9 mouse cellular contexts compared by ENCODE assay signal in the genomic region with DNA sequence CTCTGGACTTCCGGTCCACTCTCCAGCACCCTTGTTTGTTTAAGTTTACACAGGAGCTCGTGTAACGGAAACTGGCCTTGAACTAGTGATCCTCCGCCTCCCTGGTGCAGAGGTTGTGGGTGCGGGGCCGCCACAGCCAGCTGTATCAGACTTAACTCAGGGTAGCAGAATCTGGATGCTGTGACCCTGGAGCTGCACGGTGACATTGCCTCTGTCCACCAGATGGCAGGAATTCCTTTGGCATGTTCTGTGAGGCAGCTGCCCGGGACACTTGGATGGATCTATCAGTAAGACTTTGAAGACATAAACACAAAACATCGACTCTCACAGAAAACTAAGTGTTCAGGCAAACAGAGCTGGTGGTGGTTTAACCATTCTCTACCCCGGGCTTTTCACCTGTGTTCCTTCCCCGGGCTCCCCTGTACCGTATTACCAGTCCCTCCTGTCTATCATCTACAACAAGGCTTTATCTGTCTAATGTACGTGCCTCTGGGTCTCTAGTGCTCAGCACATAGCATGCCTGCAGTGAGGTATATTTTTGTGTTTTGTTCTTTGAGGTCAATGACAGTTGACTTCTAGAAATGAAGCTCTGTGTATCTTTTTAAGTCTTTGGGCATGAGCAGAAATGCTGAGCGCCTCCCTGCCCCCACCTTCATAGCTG. TPM values are rescaled to one million over a fixed set of nuclear protein-coding genes. Genes with fewer than 3 reads are reported as not detected.
DNase-seq lines count a peak whose midpoint lies in the region; ATAC-seq and TF ChIP-seq lines count a peak whose summit lies in the region.
"Had no signal": no experiment of that assay in that cellular context is flagged by ENCODE, and none has a peak within 500 bp of the region (broad histone marks: within the 10 kb centered on the region; RNA-seq: fewer than 3 reads in every experiment).

No protein-coding gene starts in this region.

- CTCF ChIA-PET in Patski (lab: Charles Lee), result interaction anchor here (1.0 to 2.5 kb wide), 23 partner anchors 9 to 523 kb away, joined by 3 to 40 read pairs (median 4); partner anchors contain the start of gene Tgfbr3

- 20% methylated on average over 14 of the region's 14 CpGs for WGBS in heart, adult 2 months
- WGBS in kidney, adult 2 months, result 29% methylated on average over 14 of the region's 14 CpGs
- WGBS in midbrain, embryonic 16.5 days, result 45% methylated on average over 14 of the region's 14 CpGs

- TF ChIP-seq EP300 in heart, adult 2 months (IDR thresholded peaks at IDR 0.05; ENCODE audit: insufficient read depth, low read depth, low read length), result peak; percentile 66; the same call in 1 of the 2 replicates

- POLR2A ChIA-PET in Patski (lab: Charles Lee), result interaction anchor here (0.6 kb wide), 1 partner anchor 12 kb away, joined by 3 read pairs; no protein-coding TSS in a partner anchor

- DNase-seq in 416B (ENCODE audit: low read depth) (peak; percentile 85), Patski (ENCODE audit: low read depth, low spot score) (no peak), liver (peak; percentile 59)
- DNase-seq in heart, adult 2 months, result peak; percentile 67 to 70
- DNase-seq in kidney, adult 2 months, result peak; percentile 63

- no peaks in the 10 kb centered on the region for H3K27me3 ChIP-seq in Patski
- no peaks in the 10 kb centered on the region for H3K27me3 ChIP-seq in heart, adult 2 months (ENCODE audit: control insufficient read depth, insufficient read depth, low read length)
- H3K27me3 ChIP-seq in kidney, adult 2 months (replicated peaks; ENCODE audit: control insufficient read depth, insufficient read depth, low read length), result no peaks in the 10 kb centered on the region
- H3K27me3 ChIP-seq in midbrain, embryonic 16.5 days (ENCODE audit: control insufficient read depth, insufficient read depth, low read depth, low read length), result no peaks in the 10 kb centered on the region; the same call in 1 of the 2 replicates
- no peaks in the 10 kb centered on the region for H3K27me3 ChIP-seq in testis, adult 2 months (ENCODE audit: control insufficient read depth, insufficient read depth, low read length)

- H3K79me2 ChIP-seq in heart, adult 2 months (replicated peaks; ENCODE audit: control insufficient read depth, insufficient read depth, low read length), result no peaks in the 10 kb centered on the region

- no peak for TF ChIP-seq POLR2A in heart, adult 2 months (IDR thresholded peaks at IDR 0.05; ENCODE audit: insufficient read depth, low read depth, low read length)
- no peak for TF ChIP-seq POLR2A in kidney, adult 2 months (IDR thresholded peaks at IDR 0.05; ENCODE audit: low read depth, low read length)
- TF ChIP-seq POLR2A in testis, adult 2 months (IDR thresholded peaks at IDR 0.05; ENCODE audit: control insufficient read depth, low read depth, low read length), result no peak

- no peak overlapping the region for H3K9ac ChIP-seq in heart, adult 2 months (ENCODE audit: low read depth, low read length)
- H3K9ac ChIP-seq in midbrain, embryonic 16.5 days (ENCODE audit: low read depth, low read length), result no peak overlapping the region

- ATAC-seq in Patski, result peak; percentile 52
- peak; percentile 85 for ATAC-seq in common myeloid progenitor, adult 5-6 weeks (replicated peaks; ENCODE audit: low read depth, poor library complexity, severe bottlenecking)
- ATAC-seq in midbrain, embryonic 16.5 days, result peak; percentile 76; the same call in 1 of the 2 replicates

- H3K4me3 ChIP-seq in heart, adult 2 months, result no peak overlapping the region
- H3K4me3 ChIP-seq in kidney, adult 2 months (ENCODE audit: insufficient read depth, low read depth, low read length), result no peak overlapping the region
- no peak overlapping the region for H3K4me3 ChIP-seq in midbrain, embryonic 16.5 days (ENCODE audit: low read depth, low read length)
- H3K4me3 ChIP-seq in testis, adult 2 months (ENCODE audit: control insufficient read depth, low read depth, low read length), result peak overlapping the region; percentile 14; the same call in 1 of the 2 replicates
- H3K4me3 ChIP-seq: erythroblast, embryonic 14.5 days had no signal

- H3K27ac ChIP-seq in heart, adult 2 months, result peak overlapping the region; percentile 30
- no peak overlapping the region for H3K27ac ChIP-seq in kidney, adult 2 months (ENCODE audit: insufficient read depth, low read depth, low read length)
- H3K27ac ChIP-seq in midbrain, embryonic 16.5 days (ENCODE audit: low read length), result no peak overlapping the region
- H3K27ac ChIP-seq in testis, adult 2 months (ENCODE audit: control insufficient read depth, insufficient read depth, low read depth, low read length), result no peak overlapping the region; the same call in 1 of the 2 replicates

- H3K4me2 ChIP-seq in midbrain, embryonic 16.5 days (ENCODE audit: low read length), result no peak overlapping the region

- H3K4me1 ChIP-seq in heart, adult 2 months (ENCODE audit: control insufficient read depth, insufficient read depth, low read length), result peaks cover 4% of the 10 kb centered on the region
- peaks cover 2% of the 10 kb centered on the region; the same call in 1 of the 2 replicates for H3K4me1 ChIP-seq in kidney, adult 2 months (ENCODE audit: control insufficient read depth, insufficient read depth, low read length)
- no peaks in the 10 kb centered on the region for H3K4me1 ChIP-seq in midbrain, embryonic 16.5 days (ENCODE audit: control insufficient read depth, insufficient read depth, low read length)
- peaks cover 8% of the 10 kb centered on the region for H3K4me1 ChIP-seq in testis, adult 2 months (ENCODE audit: control insufficient read depth, insufficient read depth, low read length)

- intact Hi-C loops in heart, adult 2 months (cut with DNase I), result loop anchor here (1.0 to 10.0 kb wide), 5 partner anchors 94 to 330 kb away; no protein-coding TSS in a partner anchor

- peak; percentile 96 for TF ChIP-seq CTCF in Patski (IDR thresholded peaks at IDR 0.05)
- peak; percentile 85 for TF ChIP-seq CTCF in heart, adult 2 months (IDR thresholded peaks at IDR 0.05)
- TF ChIP-seq CTCF in kidney, adult 2 months (conservative IDR thresholded peaks at IDR 0.05; ENCODE audit: insufficient read depth, insufficient read length, low read depth, low read length), result peak; percentile 90
- peak; percentile 48; the same call in 1 of the 2 replicates for TF ChIP-seq CTCF in testis, adult 2 months (IDR thresholded peaks at IDR 0.05; ENCODE audit: control insufficient read depth, insufficient read depth, insufficient replicate concordance, low read depth, low read length)

- in situ Hi-C loops in Patski (cut with MboI; ENCODE audit: low pct_unique_long_range_greater_than_20kb), result loop anchor here (5.0 to 25.0 kb wide), 3 partner anchors 297 to 522 kb away; partner anchors contain the start of genes Gm42669 and Tgfbr3

- H3K36me3 ChIP-seq in heart, adult 2 months (ENCODE audit: control insufficient read depth, insufficient read depth, low read length), result peaks cover 2% of the 10 kb centered on the region
- no peaks in the 10 kb centered on the region for H3K36me3 ChIP-seq in kidney, adult 2 months (ENCODE audit: control insufficient read depth, insufficient read depth, low read length)
- H3K36me3 ChIP-seq in midbrain, embryonic 16.5 days (ENCODE audit: control insufficient read depth, insufficient read depth, low read length), result no peaks in the 10 kb centered on the region
- no peaks in the 10 kb centered on the region for H3K36me3 ChIP-seq in testis, adult 2 months (ENCODE audit: control insufficient read depth, insufficient read depth, low read length)

- H3K9me3 ChIP-seq in midbrain, embryonic 16.5 days (replicated peaks; ENCODE audit: control insufficient read depth, low read length, poor library complexity, severe bottlenecking), result no peaks in the 10 kb centered on the region

RNA-seq across cellular contexts. Expression of gene Cdc7, which starts 26.6 kb away (rescaled TPM):
- polyA plus RNA-seq in Patski (2021), result 11.7 TPM
- 36.8 and 47.8 TPM in 2 replicates for total RNA-seq in common myeloid progenitor, adult 5-6 weeks (2017)
- total RNA-seq in heart, adult 2 months (2021), result under 1 TPM; 0.39 to 0.59 TPM
- polyA plus RNA-seq in heart, adult 2 months (2012; rRNA removed), result 0.70 and 1.3 TPM in 2 replicates
- 1.2 and 1.3 TPM in 2 replicates for polyA plus RNA-seq in kidney, adult 2 months (2012; rRNA removed)
- 49.7 and 49.8 TPM in 2 replicates for polyA plus RNA-seq in midbrain, embryonic 16.5 days (2015; fragmentation: Nextera tagmentation; extraction: Ambion mirVana)
- 14.3 and 17.1 TPM in 2 replicates for polyA plus RNA-seq in testis, adult 2 months (2012; rRNA removed)
